Mouse (Mus musculus) liver, postnatal 0 days (tissue): ENCODE results near the gene Psenen. TPM values are rescaled to one million over a fixed set of nuclear protein-coding genes. Genes with fewer than 3 reads are reported as not detected.
A peak's percentile ranks its signal among the peaks of the same experiment; 100 is the strongest.

ENCODE experiments used
- ATAC-seq: fragments of 200-750 bp; cut with Nextera tagmentation; 2 replicates; pipeline ENCODE4 v1.8.0; 2017; ENCODE audit warnings: mild to moderate bottlenecking, moderate library complexity
- DNase-seq: peaks from one replicate; pipeline ENCODE4 v3.0.0-alpha.2; 2016
- H3K27ac ChIP-seq: fragments of 300-500 bp; sonication (generic); 2 replicates; pipeline ENCODE4 v1.5.1; 2014; ENCODE audit warnings: antibody characterized with exemption, moderate library complexity, mild to moderate bottlenecking, low read depth
- H3K27me3 ChIP-seq: fragments of 300-500 bp; sonication (generic); 2 replicates; pipeline ENCODE4 v1.6.1; 2014; ENCODE audit warnings: low read length, control low read depth, mixed read lengths; ENCODE audit not compliant: insufficient read depth
- H3K36me3 ChIP-seq: fragments of 300-500 bp; sonication (generic); replicated peaks from 2 replicates; pipeline ENCODE4 v1.6.1; 2014; ENCODE audit warnings: mild to moderate bottlenecking, control low read depth, low read length, moderate library complexity, mixed read lengths; ENCODE audit not compliant: insufficient read depth
- H3K4me1 ChIP-seq: fragments of 300-500 bp; sonication (generic); 2 replicates; pipeline ENCODE4 v1.6.1; 2014; ENCODE audit warnings: antibody characterized with exemption, mild to moderate bottlenecking, control low read depth; ENCODE audit not compliant: insufficient read depth
- H3K4me2 ChIP-seq: fragments of 300-500 bp; sonication (generic); 2 replicates; pipeline ENCODE4 v1.6.1; 2014; ENCODE audit warnings: low read depth, mild to moderate bottlenecking, low read length, moderate library complexity, mixed read lengths
- H3K4me3 ChIP-seq: fragments of 300-500 bp; sonication (generic); 2 replicates; pipeline ENCODE4 v1.5.1; 2014; ENCODE audit warnings: low read depth, low read length
- H3K9ac ChIP-seq: fragments of 300-500 bp; sonication (generic); replicated peaks from 2 replicates; pipeline ENCODE4 v1.6.1; 2014; ENCODE audit warnings: mild to moderate bottlenecking, moderate library complexity
- H3K9me3 ChIP-seq: fragments of 300-500 bp; sonication (generic); 2 replicates; pipeline ENCODE4 v1.6.1; 2016; ENCODE audit warnings: mild to moderate bottlenecking, control low read depth, low read length, mixed read lengths
- CTCF ChIP-seq: sonication (generic); IDR thresholded peaks from 2 replicates; pipeline ENCODE4 v1.5.1; 2016; ENCODE audit warnings: antibody characterized with exemption, low read depth
- EP300 ChIP-seq: IDR thresholded peaks from 2 replicates; pipeline ENCODE4 v1.6.1; 2016; ENCODE audit warnings: antibody characterized with exemption, low read depth, mild to moderate bottlenecking
- WGBS: fragments of 180-500 bp; shearing (Covaris S2); extraction: QIAGEN DNeasy Blood & Tissue Kit; methylation state at CpG from one replicate; pipeline ENCODE4 v1.1.7; 2014; ENCODE audit not compliant: insufficient replicate concordance; 5-methylcytosine and 5-hydroxymethylcytosine counted together
- polyA plus RNA-seq: library from polyadenylated mRNA; unstranded; fragments of >200 nt; fragmentation: Nextera tagmentation; extraction: Ambion mirVana; gene quantifications from 2 replicates; pipeline ENCODE4 v1.2.1, GENCODE M21; 2015

The Psenen gene
- polyA plus RNA-seq, 1 experiment from 2014 or later = 85.3 TPM

GRCm38 (mm10) chr7:30604944-30605343, 41.5 kb upstream of the Psenen start:
- TF ChIP-seq EP300 (no peak), CTCF (no peak)
- WGBS = 81% methylated on average over 8 of the region's 8 CpGs
- Histone ChIP-seq H3K36me3 (no peaks in the 10 kb centered on the region), H3K27me3 (no peaks in the 10 kb centered on the region), H3K9ac (no peak overlapping the region), H3K4me3 (no peak overlapping the region), H3K27ac (no peak overlapping the region), H3K9me3 (no peaks in the 10 kb centered on the region), H3K4me2 (no peak overlapping the region), H3K4me1 (peaks cover 8% of the 10 kb centered on the region)
- ATAC-seq (no peak), DNase-seq (no peak)

- Histone ChIP-seq H3K36me3 (no peaks in the 10 kb centered on the region), H3K27me3 (no peaks in the 10 kb centered on the region), H3K4me3 (no peak overlapping the region), H3K4me1 (peaks cover 13% of the 10 kb centered on the region), H3K9ac (no peak overlapping the region), H3K9me3 (no peaks in the 10 kb centered on the region), H3K4me2 (no peak overlapping the region), H3K27ac (no peak overlapping the region)
- no peak for DNase-seq
- 51% methylated on average over 8 of the region's 8 CpGs for WGBS
- TF ChIP-seq EP300 (no peak), CTCF (no peak)
- no peak for ATAC-seq
Measured at GRCm38 (mm10) chr7:30604424-30604823, 41.0 kb upstream of the Psenen start.

- no peak for ATAC-seq
- H3K27ac ChIP-seq = no peak overlapping the region
Measured at GRCm38 (mm10) chr7:30602583-30602982, 39.2 kb upstream of the Psenen start.

GRCm38 (mm10) chr7:30600651-30601050, 37.2 kb upstream of the Psenen start:
- ATAC-seq = no peak
- WGBS = 70% methylated on average over 7 of the region's 7 CpGs

More at GRCm38 (mm10) chr7:30602583-30602982, 39.2 kb upstream of the Psenen start:
- no peaks in the 10 kb centered on the region for H3K27me3 ChIP-seq
- H3K9me3 ChIP-seq = no peaks in the 10 kb centered on the region
- DNase-seq = no peak
- no peak overlapping the region for H3K4me3 ChIP-seq
- no peaks in the 10 kb centered on the region for H3K36me3 ChIP-seq
- 53% methylated on average over 3 of the region's 3 CpGs for WGBS
- no peak for TF ChIP-seq CTCF
- TF ChIP-seq EP300 = no peak
- H3K9ac ChIP-seq = no peak overlapping the region
- H3K4me2 ChIP-seq = no peak overlapping the region
- H3K4me1 ChIP-seq = peaks cover 13% of the 10 kb centered on the region

GRCm38 (mm10) chr7:30599933-30600353, 36.5 kb upstream of the Psenen start:
- no peaks in the 10 kb centered on the region for H3K27me3 ChIP-seq
- H3K27ac ChIP-seq = no peak overlapping the region
- no peaks in the 10 kb centered on the region for H3K9me3 ChIP-seq
- peaks cover 13% of the 10 kb centered on the region for H3K4me1 ChIP-seq
- DNase-seq (peak; percentile 92), ATAC-seq (peak; percentile 99)
- H3K4me2 ChIP-seq = peak overlapping the region; percentile 40
- TF ChIP-seq EP300 (no peak), CTCF (no peak)
- no peak overlapping the region for H3K4me3 ChIP-seq
- H3K36me3 ChIP-seq = no peaks in the 10 kb centered on the region
- 0 out of 2 replicates have a peak overlapping the region, but pooled peaks have one; percentile 41 for H3K9ac ChIP-seq
- 5% methylated on average over 16 of the region's 16 CpGs for WGBS

More at GRCm38 (mm10) chr7:30600651-30601050, 37.2 kb upstream of the Psenen start:
- no peaks in the 10 kb centered on the region for H3K36me3 ChIP-seq
- H3K4me2 ChIP-seq = no peak overlapping the region
- no peak overlapping the region for H3K9ac ChIP-seq
- TF ChIP-seq CTCF (no peak), EP300 (no peak)
- peaks cover 13% of the 10 kb centered on the region for H3K4me1 ChIP-seq
- DNase-seq = no peak
- H3K9me3 ChIP-seq = no peaks in the 10 kb centered on the region
- H3K27me3 ChIP-seq = no peaks in the 10 kb centered on the region
- H3K27ac ChIP-seq = no peak overlapping the region
- no peak overlapping the region for H3K4me3 ChIP-seq

GRCm38 (mm10) chr7:30598786-30599185, 35.4 kb upstream of the Psenen start, which contains the start of gene Zbtb32:
TSS of gene Zbtb32 (minus strand) at chr7:30598909.
- Histone ChIP-seq H3K36me3 (no peaks in the 10 kb centered on the region), H3K4me3 (no peak within 1 kb of the TSS), H3K4me2 (peak within 1 kb of the TSS; percentile 40; the same call in 1 of the 2 replicates), H3K9ac (0 out of 2 replicates have a peak within 1 kb of the TSS, but pooled peaks have one; percentile 41), H3K27ac (no peak within 1 kb of the TSS; the same call in 1 of the 2 replicates), H3K27me3 (no peaks in the 10 kb centered on the region), H3K4me1 (peaks cover 16% of the 10 kb centered on the region), H3K9me3 (no peaks in the 10 kb centered on the region)
- DNase-seq = no peak
- no peak for TF ChIP-seq EP300
- no peak for TF ChIP-seq CTCF
- no peak for ATAC-seq
- WGBS = 87% methylated on average over 12 of the region's 12 CpGs
